Mouse (Mus musculus): ENCODE data around the gene Zrsr1.

DNA sequence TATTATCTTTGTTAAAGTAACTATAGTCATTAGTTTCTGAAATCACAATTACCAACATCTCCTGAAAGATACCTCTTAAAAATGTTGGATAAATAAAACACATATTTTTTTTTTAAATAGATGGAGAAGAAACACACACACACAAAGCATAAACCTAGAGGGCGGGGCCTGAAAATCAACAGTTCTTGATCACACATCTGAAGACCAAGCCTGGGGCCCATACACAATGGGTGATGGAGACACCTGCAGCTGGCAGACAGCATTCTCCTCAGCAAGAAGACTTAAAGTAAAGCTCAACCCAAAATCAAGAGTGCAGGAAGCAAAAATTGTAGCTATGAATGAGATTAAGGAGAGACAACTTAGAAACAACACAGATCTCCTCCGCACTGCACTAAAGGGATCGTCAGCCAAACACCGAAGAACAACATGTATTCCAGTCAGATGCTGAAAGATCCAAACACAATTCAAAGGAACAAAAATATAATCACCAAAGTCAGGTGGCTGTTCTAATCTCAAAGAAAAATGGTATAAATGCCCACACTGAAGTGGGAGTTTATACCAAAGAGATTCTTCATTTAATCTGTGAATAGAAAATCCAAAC lies 34.0 kb upstream of the Zrsr1 start:
- TF ChIP-seq CTCF (IDR thresholded peaks at IDR 0.05; ENCODE audit: insufficient read depth, low read depth, low read length): no peak
- TF ChIP-seq POLR2A (IDR thresholded peaks at IDR 0.05; ENCODE audit: insufficient read depth, low read depth, low read length): no peak
